Mouse (Mus musculus) neural tube, embryonic 13.5 days (tissue): ENCODE measurements around the gene Rnf10. TPM values are rescaled to one million over a fixed set of nuclear protein-coding genes. Genes with fewer than 3 reads are reported as not detected.

Source experiments
- ATAC-seq: fragments of 200-750 bp; cut with Nextera tagmentation; 2 replicates; pipeline ENCODE4 v1.8.0; 2017; ENCODE audit warnings: low read depth, mild to moderate bottlenecking, moderate TSS enrichment, moderate library complexity
- H3K27ac ChIP-seq: fragments of 300-500 bp; sonication (generic); replicated peaks from 2 replicates; pipeline ENCODE4 v1.5.1; 2015; ENCODE audit warnings: moderate library complexity, mild to moderate bottlenecking, inconsistent platforms
- H3K27me3 ChIP-seq: fragments of 300-500 bp; sonication (generic); 2 replicates; pipeline ENCODE4 v1.6.1; 2015; ENCODE audit warnings: mild to moderate bottlenecking, inconsistent platforms
- H3K36me3 ChIP-seq: fragments of 300-500 bp; sonication (generic); 2 replicates; pipeline ENCODE4 v1.6.1; 2015; ENCODE audit warnings: mild to moderate bottlenecking, inconsistent platforms
- H3K4me1 ChIP-seq: fragments of 300-500 bp; sonication (generic); replicated peaks from 2 replicates; pipeline ENCODE4 v1.6.1; 2015; ENCODE audit warnings: inconsistent platforms
- H3K4me2 ChIP-seq: fragments of 300-500 bp; sonication (generic); 2 replicates; pipeline ENCODE4 v1.6.1; 2015; ENCODE audit warnings: inconsistent platforms, mild to moderate bottlenecking, moderate library complexity
- H3K4me3 ChIP-seq: fragments of 300-500 bp; sonication (generic); 2 replicates; pipeline ENCODE4 v1.5.1; 2015; ENCODE audit warnings: mild to moderate bottlenecking, inconsistent platforms
- H3K9ac ChIP-seq: fragments of 300-500 bp; sonication (generic); 2 replicates; pipeline ENCODE4 v1.6.1; 2015; ENCODE audit warnings: moderate library complexity, mild to moderate bottlenecking, inconsistent platforms
- H3K9me3 ChIP-seq: fragments of 300-500 bp; sonication (generic); 2 replicates; pipeline ENCODE4 v1.6.1; 2016; ENCODE audit warnings: inconsistent platforms
- WGBS: fragments of 180-500 bp; shearing (Covaris S2); methylation state at CpG from one replicate; pipeline ENCODE4 v1.1.7; 2015; 5-methylcytosine and 5-hydroxymethylcytosine counted together
- polyA plus RNA-seq: library from polyadenylated mRNA; unstranded; fragments of >200 nt; fragmentation: Nextera tagmentation; extraction: Ambion mirVana; gene quantifications from 2 replicates; pipeline ENCODE4 v1.2.1, GENCODE M21; 2015

The Rnf10 gene
- polyA plus RNA-seq, 1 experiment from 2014 or later, result 185 TPM

- Histone ChIP-seq H3K27ac (no peak overlapping the region), H3K4me1 (peaks cover 14% of the 10 kb centered on the region), H3K27me3 (peaks cover 18% of the 10 kb centered on the region; the same call in 1 of the 2 replicates), H3K9me3 (no peaks in the 10 kb centered on the region), H3K4me3 (no peak overlapping the region), H3K9ac (no peak overlapping the region; the same call in 1 of the 2 replicates), H3K4me2 (no peak overlapping the region), H3K36me3 (no peaks in the 10 kb centered on the region)
- 55% methylated on average over 15 of the region's 15 CpGs for WGBS
- no peak for ATAC-seq
These were observed 41.7 kb downstream of the Rnf10 start for GRCm38 (mm10) chr5:115230830-115231551.

DNA sequence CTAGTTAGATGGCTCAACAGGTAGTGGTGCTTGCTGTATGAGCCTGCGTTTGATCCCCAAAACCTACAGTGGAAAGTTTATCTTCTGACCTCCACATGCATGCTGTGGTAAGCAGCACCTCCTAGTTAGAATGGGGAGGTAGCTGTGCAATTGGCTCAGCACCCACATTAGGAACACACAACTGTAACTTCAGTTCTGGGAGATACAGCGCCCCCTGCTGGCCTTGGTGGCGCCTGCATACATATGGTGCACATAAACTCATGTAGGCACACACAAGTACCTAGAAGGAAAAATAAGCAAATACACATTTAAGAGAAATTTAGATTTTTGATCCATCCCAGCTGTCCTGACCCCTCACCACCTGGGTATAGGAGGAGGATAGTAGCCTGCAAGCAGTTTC is 50.2 kb downstream of the Rnf10 start:
- ATAC-seq, result no peak
- Histone ChIP-seq H3K27me3 (no peaks in the 10 kb centered on the region), H3K4me2 (no peak overlapping the region), H3K9me3 (no peaks in the 10 kb centered on the region), H3K27ac (no peak overlapping the region), H3K4me1 (peaks cover 19% of the 10 kb centered on the region), H3K36me3 (no peaks in the 10 kb centered on the region), H3K4me3 (no peak overlapping the region), H3K9ac (no peak overlapping the region)
- WGBS, result 81% methylated on average over 3 of the region's 3 CpGs

- H3K27me3 ChIP-seq, result 0 out of 2 replicates have a peak, but pooled peaks cover 4% of the 10 kb centered on the region
- H3K9ac ChIP-seq, result 0 out of 2 replicates have a peak overlapping the region, but pooled peaks have one; percentile 45
- H3K4me2 ChIP-seq, result no peak overlapping the region
- H3K4me3 ChIP-seq, result no peak overlapping the region
- H3K4me1 ChIP-seq, result peaks cover 19% of the 10 kb centered on the region
- no peaks in the 10 kb centered on the region for H3K36me3 ChIP-seq
- ATAC-seq, result peak; percentile 50; the same call in 1 of the 2 replicates
- 28% methylated on average over 13 of the region's 13 CpGs for WGBS
- peak overlapping the region; percentile 42; the same call in 1 of the 2 replicates for H3K27ac ChIP-seq
- no peaks in the 10 kb centered on the region for H3K9me3 ChIP-seq
These were observed 51.6 kb downstream of the Rnf10 start for GRCm38 (mm10) chr5:115220931-115221640.

DNA sequence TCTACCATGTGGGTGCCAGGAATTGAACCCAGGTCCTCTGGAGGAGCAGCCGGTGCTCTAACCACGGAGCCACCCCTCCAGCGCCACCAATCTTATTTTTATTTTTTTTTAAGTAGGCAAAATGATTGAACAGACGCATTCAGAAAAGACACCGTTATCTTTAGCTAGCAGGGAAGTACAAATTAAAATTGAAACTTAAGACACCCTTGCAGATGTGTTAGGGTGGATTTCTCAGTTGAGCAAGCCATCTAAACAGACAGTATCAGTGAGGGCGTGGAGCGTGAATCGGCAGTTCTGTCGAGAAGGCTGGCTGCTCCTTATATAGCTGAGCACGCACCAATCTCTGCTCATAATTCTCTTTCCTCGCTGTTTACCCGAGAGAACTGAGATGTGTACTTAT is 54.7 kb downstream of the Rnf10 start:
- 90% methylated on average over 12 of the region's 12 CpGs for WGBS
- Histone ChIP-seq H3K36me3 (no peaks in the 10 kb centered on the region), H3K27ac (no peak overlapping the region), H3K4me2 (no peak overlapping the region), H3K4me1 (peaks cover 21% of the 10 kb centered on the region), H3K9me3 (no peaks in the 10 kb centered on the region), H3K27me3 (0 out of 2 replicates have a peak, but pooled peaks cover 6% of the 10 kb centered on the region), H3K9ac (no peak overlapping the region), H3K4me3 (no peak overlapping the region)
- ATAC-seq, result no peak

DNA sequence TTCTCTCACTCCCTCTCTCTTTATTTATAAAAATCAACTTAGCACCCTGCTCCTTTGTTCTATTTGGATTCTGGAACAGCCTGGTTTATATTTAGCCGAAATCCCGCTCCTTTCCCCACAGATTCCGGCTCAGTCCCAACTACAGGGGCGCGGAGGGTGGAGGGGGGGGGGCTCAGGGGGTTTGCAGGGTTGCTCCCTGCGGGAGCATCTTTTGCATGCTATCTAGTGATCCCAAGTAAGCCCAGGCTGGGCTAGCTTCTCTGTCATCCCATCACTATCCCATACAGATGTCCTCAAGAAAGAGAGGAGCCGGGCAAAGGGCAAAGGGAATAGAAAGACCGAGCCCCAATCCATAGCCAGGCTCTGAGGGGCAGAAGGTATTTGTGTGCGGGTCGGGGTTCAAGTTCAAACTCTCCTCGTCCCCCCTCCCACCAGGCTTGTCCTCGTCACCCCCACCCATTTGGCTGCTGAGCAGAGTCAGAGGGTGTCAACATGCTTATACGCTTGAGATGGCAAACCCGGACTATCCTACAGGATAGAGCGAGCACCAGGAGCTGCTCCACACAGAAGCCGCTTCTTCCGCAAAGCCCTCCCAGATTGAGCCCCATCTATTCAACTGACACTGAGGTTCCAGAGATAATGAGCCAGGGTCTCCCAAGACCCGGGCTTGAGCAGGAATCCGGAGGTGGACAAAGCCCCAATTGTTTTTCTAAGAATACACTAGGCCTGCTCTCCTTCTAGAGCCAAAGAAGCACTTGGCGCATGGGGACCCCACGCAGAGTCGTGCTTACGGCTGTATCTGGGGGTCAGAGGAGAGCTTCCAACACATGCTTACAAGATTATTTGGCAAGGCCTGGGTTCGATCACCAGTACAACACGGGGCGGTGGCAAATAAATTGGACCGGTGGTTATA is 57.2 kb downstream of the Rnf10 start:
- 16% methylated on average over 27 of the region's 27 CpGs for WGBS
- ATAC-seq, result peak; percentile 70
- Histone ChIP-seq H3K4me1 (peaks cover 8% of the 10 kb centered on the region), H3K36me3 (no peaks in the 10 kb centered on the region), H3K27ac (peak overlapping the region; percentile 86), H3K4me3 (peak overlapping the region; percentile 43), H3K9me3 (no peaks in the 10 kb centered on the region), H3K9ac (peak overlapping the region; percentile 75), H3K27me3 (0 out of 2 replicates have a peak, but pooled peaks cover 6% of the 10 kb centered on the region), H3K4me2 (peak overlapping the region; percentile 67)

DNA sequence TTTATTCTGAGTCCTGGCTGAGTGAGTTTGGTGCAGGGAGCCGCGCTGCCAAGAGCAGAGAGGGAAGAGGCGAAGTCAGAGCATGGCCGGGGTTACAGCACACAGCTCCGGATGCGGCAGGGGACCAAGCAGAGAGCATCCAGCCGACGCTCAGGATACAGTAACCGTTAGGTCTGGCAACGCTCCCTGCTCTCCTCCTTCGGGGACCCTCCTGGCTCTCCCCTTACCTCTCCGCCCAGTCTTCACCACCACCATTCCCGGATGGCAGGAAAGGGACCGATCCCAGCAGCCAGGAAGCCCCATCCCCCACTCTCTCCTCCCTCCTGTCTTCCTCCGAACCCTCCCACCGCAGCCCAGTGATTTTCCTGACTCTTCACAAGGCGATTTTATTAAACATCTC is 57.8 kb downstream of the Rnf10 start:
- Histone ChIP-seq H3K27ac (peak overlapping the region; percentile 86), H3K4me3 (peak overlapping the region; percentile 43), H3K4me2 (peak overlapping the region; percentile 67), H3K27me3 (0 out of 2 replicates have a peak, but pooled peaks cover 6% of the 10 kb centered on the region), H3K9ac (peak overlapping the region; percentile 75), H3K9me3 (no peaks in the 10 kb centered on the region), H3K36me3 (no peaks in the 10 kb centered on the region), H3K4me1 (peaks cover 8% of the 10 kb centered on the region)
- ATAC-seq, result peak; percentile 60
- 0% methylated on average over 17 of the region's 17 CpGs for WGBS

GRCm38 (mm10) chr5:115212861-115213260 is 59.8 kb downstream of the Rnf10 start:
- Histone ChIP-seq H3K9me3 (no peaks in the 10 kb centered on the region), H3K4me1 (peaks cover 13% of the 10 kb centered on the region), H3K27ac (no peak overlapping the region), H3K4me2 (no peak overlapping the region), H3K9ac (no peak overlapping the region), H3K27me3 (0 out of 2 replicates have a peak, but pooled peaks cover 6% of the 10 kb centered on the region), H3K36me3 (no peaks in the 10 kb centered on the region), H3K4me3 (no peak overlapping the region)
- ATAC-seq, result no peak
- 60% methylated on average over 4 of the region's 4 CpGs for WGBS

DNA sequence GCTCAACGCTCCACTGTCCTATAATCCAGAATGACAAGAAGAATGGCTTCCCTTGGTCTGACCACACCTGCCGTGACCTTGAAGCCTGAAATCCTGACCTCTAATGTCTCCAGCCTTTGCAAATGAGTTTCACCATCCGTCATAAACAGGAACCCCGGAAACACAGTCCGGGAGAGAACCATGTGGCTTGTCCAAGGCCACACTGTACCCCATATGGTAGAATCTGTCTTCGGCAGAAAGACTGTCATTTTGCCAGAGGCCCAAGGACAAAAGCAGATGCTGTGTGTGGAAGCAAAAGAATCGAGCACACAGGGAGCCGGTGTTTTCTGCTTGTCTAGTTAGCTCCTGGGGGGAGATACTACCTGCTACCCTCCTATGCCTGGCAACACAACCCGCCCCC is 60.2 kb downstream of the Rnf10 start:
- no peak for ATAC-seq
- 0 out of 2 replicates have a peak, but pooled peaks cover 6% of the 10 kb centered on the region for H3K27me3 ChIP-seq
- no peak overlapping the region for H3K27ac ChIP-seq
- no peak overlapping the region for H3K4me3 ChIP-seq
- H3K4me1 ChIP-seq, result peaks cover 14% of the 10 kb centered on the region
- H3K9ac ChIP-seq, result no peak overlapping the region
- H3K36me3 ChIP-seq, result no peaks in the 10 kb centered on the region
- 70% methylated on average over 9 of the region's 9 CpGs for WGBS
- no peaks in the 10 kb centered on the region for H3K9me3 ChIP-seq
- no peak overlapping the region for H3K4me2 ChIP-seq

GRCm38 (mm10) chr5:115210380-115210779 is 62.3 kb downstream of the Rnf10 start:
- H3K4me3 ChIP-seq, result no peak overlapping the region
- H3K4me2 ChIP-seq, result no peak overlapping the region
- no peaks in the 10 kb centered on the region for H3K27me3 ChIP-seq
- WGBS, result 9% methylated on average over 1 of the region's 1 CpGs
- no peak overlapping the region for H3K27ac ChIP-seq
- no peaks in the 10 kb centered on the region for H3K9me3 ChIP-seq
- no peak overlapping the region for H3K9ac ChIP-seq
- H3K36me3 ChIP-seq, result no peaks in the 10 kb centered on the region
- peaks cover 11% of the 10 kb centered on the region for H3K4me1 ChIP-seq
- no peak for ATAC-seq

GRCm38 (mm10) chr5:115208601-115209000 is 64.1 kb downstream of the Rnf10 start:
- ATAC-seq, result no peak
- Histone ChIP-seq H3K27ac (0 out of 2 replicates have a peak overlapping the region, but pooled peaks have one; percentile 18), H3K4me2 (no peak overlapping the region), H3K36me3 (no peaks in the 10 kb centered on the region), H3K9ac (no peak overlapping the region), H3K27me3 (no peaks in the 10 kb centered on the region), H3K4me1 (peaks cover 26% of the 10 kb centered on the region), H3K4me3 (no peak overlapping the region), H3K9me3 (no peaks in the 10 kb centered on the region)
- WGBS, result 62% methylated on average over 5 of the region's 5 CpGs

DNA sequence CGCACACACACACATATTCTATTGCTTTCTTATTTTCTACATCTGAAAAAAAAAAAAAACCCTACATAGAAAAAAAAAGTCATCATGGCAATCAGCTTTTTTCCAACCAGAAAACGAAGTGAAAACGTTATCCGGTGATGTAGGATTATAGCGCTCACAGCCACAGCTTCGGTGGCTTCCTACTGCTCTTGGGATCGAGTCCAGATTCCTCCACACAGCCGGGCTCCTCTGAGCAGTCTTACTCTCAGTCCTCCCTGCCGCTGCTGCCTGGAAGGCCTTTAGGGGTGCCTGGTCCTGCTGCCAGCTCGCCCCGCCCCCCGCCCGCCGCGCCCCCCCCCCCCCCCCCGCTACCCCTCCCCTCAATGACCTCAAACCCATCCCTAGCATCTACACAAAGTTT is 64.8 kb downstream of the Rnf10 start:
- Histone ChIP-seq H3K36me3 (no peaks in the 10 kb centered on the region), H3K27ac (no peak overlapping the region), H3K4me3 (no peak overlapping the region), H3K4me1 (peaks cover 29% of the 10 kb centered on the region), H3K9ac (no peak overlapping the region), H3K9me3 (no peaks in the 10 kb centered on the region), H3K4me2 (no peak overlapping the region), H3K27me3 (no peaks in the 10 kb centered on the region)
- no peak for ATAC-seq
- whole genome bisulfite sequencing, result 14% methylated on average over 10 of the region's 16 CpGs
